Mouse (Mus musculus) embryo, embryonic 10 days (tissue): ENCODE data around the gene Rad9a.

Experiments used
- DNase-seq: peaks from one replicate; pipeline ENCODE4 v3.0.0-alpha.2; 2015; ENCODE audit warnings: low spot score

Rad9a gene

DNA sequence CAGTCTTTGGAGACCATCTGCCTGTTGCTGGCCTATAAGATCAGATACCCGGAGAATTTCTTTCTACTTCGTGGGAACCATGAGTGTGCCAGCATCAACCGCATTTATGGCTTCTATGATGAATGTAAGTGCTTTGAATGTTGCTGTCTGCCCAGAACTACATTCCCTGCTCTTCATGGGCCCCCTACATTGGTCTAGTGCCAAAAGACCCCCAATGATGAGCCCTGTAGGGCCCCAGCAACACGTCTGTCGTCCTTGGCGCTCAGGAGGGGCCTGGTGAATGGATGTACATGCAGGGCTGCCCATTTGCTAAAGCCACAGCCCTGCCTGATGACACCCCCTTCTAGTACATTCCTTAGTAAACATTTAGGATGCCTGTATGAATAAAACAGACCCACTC is 8.3 kb downstream of the Rad9a start:
- no peak for DNase-seq

DNA sequence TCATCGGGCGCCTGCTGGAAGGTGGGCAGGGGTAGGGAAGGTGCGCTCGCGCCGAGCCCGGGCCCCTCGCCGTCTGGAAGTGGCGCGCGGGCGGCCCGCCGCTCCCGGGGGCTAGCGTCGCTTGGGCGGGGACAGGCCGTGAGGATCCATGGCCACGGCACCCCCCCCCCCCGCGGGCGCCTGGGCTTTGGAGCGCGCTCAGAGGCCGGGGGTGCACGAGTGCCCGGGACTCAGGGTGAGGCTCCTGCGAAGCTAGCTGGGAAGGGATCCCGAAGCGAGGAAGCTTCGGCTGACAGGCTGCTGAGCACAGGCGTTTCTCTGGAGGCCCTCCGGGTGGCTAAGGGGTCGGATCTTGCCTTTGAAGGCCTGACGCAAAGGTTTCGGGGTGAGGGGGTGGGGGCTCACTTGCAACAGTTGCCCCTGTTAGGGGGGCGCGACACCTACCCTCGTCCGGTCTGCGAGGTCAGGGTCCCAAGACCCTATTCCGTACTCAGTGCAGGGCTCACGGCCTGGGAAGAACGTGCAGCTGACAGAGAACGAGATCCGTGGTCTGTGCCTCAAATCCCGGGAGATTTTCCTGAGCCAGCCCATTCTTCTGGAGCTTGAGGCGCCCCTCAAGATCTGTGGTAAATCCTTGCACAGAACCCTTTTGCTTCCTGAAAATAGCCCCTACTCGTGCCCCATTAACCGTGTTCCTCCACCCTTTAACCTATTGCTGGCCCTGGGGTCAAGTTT is 9.0 kb downstream of the Rad9a start:
- peak; percentile 31 for DNase-seq

DNA sequence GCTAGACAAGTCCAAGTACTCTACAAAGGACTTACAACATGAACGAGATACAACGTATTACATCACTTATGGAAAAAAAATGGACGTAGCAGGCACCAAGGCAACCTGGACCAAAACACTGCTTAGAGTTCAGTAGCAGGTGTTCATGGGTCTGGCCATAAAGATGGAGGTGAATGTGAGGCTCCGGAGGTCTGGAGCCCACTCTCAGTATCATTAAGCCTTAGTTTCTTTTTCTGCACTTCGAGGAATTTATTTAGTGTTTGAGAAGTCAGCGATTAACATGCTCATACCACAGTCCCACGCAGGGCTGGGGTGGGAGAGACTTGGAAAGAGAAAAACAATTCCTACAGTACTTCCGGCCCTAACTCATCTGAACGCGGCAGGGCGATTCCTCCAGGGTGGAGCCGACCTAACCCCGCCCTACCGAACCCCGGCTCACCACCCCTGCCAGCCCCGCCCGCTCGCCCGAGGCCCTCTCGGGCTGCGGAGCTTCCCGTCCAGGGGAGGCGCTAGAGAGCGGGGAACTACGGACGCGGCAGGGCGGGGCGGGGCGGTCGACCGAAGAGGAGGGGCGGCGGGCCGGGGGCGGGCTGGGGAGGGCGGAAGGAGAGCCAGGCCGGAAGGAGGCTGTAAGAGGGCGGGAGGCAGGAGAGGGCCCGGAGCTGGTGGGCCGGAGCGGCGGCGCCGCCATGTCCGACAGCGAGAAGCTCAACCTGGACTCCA is 9.8 kb downstream of the Rad9a start, which contains the start of gene Ppp1ca:
TSS of gene Ppp1ca (plus strand) at position 538 of the 723 bp plus-strand sequence.
- peak; percentile 93 for DNase-seq

DNA sequence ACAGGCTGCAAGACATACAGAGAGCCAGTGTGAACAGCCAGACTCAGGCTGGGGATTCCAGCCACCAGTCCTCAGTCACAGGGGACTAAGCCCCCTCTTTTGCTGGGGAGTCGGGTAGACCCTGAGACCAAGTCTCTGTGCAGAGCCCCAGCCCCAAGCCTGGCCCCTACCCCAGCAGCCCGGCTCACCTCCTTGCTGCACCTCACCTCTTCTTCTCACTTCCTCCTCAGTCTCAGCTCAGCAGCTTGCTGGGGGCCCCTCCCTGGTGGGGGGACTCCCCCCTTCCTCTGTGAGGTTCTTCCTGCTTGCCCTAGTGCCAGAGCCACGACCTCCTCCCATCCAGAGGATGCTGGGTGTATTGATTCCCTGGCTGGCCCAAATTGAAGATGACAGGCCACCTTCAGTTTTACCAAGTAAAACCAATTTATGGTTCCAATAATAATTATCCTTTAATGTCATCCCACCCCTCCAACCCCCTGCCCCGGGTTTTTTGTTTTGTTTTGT is 10.6 kb downstream of the Rad9a start, which contains the start of gene Tbc1d10c:
TSS of gene Tbc1d10c (minus strand) at position 454 of the 504 bp plus-strand sequence.
- no peak for DNase-seq

DNA sequence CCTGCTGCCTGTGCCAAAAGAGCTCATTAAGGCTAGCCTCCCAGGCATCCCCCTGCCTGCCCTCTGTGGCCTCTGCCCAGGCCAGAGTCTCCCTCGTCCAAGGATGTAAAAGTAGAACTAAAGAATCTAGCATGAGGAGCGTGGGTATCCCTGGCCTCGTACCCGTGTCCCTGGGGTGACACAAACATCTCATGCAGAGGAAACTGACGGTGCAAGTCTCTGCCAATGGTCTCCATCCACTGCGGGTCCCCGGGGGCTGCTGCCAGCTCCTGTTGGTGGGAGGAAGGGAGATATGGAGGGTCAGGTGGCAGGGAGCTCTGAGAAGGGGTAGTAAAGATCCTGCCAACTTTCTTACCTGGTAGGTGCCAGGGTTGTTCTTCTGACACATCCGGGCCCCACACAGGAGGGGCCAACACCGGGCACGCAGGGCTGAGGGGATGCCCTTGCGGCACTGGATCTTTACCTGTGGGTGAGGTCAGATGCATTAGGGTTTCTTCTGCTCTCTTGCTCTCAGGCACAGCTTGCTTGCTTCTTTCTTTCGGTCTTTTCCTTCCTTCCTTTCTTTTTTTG is 12.3 kb downstream of the Rad9a start:
- no peak for DNase-seq

DNA sequence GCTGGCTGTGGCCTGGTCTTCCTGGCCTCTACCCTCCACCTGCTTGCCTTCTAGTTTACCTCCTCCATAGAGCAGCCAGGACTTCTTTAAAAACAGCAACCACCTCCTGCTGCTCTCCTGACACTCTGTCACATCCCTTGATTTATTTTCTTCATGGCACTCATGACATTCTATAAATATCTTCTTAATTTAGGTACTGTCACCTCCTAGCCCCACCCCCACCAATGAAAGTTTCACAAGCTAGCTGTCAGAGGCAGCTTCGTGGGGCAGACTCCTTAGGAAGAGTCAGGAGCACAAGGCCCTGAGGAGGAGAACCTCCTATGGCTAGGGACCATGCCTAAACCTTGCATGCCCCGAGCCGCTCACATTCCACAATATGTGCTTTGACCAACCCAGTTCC is 14.2 kb downstream of the Rad9a start:
- DNase-seq = no peak

DNA sequence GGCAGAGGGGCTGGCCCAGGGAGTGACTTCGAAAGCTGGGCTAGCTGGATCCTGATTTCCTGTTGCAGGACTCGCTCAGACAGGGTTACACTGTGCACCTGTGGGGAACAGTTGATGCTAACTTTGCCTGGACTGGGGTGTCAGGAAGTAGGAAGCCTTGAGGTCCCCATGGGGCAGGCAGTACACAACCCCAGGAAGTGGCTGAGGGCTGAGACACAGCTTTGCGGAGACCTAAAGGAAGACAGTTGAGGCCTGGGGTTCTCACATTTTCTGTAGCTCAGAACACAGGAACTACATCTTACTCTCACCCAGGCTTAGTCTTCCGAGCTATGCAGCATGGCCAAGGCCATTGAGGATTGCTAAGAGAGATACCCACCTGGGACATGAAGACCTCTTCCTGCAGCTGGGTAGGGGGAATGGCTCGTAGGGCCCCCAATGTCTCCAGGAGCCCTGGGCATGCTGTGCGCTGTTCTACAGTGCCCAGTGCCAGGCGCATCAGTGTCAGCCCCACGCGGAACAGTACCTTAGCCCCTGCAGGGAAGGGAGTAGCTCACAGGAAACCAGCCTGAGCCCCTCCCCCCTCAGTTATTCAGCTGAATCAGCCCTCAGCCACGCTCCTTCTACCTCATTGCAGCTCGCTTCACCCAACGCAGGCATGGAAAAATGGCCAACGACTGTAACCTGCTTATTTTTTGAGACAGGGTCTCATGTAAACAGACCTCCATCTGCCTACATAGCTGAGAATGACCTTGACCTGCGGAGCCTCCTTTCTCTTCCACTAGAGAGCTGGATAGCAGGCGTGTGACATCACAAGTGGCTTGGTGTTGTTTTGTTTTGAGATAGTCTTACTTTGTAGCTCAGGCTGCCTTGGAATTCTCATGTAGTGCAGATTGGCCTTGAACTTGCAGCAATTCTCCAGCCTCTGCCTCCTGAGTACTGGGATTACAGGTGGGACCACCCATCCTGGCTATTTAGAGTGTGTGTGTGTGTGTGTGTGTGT is 16.2 kb downstream of the Rad9a start:
- DNase-seq = no peak

DNA sequence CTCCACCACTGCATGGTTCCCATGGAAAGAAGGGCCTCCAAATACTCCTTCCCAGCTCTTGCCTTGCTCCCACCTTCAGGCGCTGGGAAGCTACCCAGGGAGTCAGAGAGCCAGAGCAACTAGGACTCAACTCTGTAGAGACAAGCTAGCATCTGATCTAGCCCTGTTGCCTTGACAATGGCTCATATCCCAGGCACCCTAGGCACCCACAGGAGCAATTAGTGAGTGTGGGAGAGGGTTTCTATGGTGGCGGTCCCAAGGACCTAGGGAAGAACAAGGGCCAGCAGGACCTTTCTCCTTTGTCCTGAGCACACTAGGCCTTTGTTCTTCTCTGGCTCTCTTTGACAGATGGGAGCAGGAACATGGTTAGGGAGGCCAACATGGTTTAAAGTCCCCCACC is 17.8 kb downstream of the Rad9a start:
- no peak for DNase-seq

DNA sequence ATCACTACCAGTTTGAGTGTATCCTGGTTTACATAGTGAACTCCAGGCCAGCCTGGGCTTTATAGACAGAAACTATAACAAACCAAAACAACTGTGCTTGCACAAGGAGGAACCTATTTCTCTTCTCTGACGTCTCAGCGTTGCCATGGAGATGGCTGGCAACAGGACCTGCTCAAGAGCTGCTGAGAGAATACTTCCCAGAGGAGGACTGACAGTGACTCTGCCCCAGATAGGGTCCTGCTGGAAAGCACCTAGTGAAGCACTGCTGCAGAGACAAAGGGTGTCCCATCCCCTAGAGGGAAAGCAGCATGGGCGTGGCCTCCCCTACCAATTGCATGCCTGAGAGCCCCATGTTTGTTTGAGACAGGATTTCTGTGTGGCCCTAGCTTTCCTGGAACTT is 19.6 kb downstream of the Rad9a start:
- peak; percentile 66 for DNase-seq

DNA sequence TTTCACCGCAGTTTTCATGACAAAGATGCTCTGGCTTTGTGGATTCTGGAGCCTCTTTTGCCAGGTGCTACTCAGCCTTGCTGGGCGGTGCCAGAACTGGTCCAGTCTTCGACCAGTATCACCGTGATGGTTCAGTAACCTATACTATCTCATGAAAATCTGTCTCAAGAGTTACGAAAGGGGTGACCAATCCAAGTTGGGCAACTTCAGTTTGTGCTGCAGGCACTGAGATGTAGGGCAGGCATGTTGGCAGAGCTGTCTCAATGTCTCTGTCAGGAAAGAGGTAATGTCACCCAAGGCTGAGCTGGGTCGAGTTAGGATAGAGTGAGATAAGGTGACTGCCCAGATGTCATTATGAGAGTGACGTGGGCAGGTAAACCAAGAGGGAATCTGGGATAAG is 21.1 kb downstream of the Rad9a start:
- DNase-seq = no peak

DNA sequence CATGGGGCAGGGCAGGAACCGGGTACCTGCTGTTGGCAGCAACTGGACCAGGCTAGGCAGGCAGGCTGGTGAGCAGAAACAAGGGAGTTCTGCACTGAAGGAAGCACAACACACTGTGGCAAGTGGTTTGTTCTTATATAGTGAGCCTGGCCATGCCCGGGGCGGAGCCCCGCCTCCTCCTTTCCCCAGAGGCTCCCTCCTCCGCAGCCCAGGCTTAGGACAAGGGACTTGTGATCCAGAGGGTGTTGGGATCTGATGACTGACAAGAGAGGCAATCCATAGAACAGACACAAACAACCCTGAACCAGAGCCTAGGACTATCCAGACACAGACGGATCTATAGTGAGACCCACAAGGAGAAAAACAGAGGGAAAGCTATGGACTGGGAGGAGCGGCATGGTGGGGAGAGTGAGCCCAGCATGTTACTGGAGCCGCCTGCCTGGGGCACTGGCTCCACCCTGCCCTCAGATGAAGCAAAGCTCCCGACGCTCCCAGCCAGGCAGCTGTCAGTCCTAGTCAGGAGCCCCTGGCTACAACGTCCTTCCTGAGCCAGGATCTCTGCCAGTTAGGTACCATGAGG is 26.0 kb downstream of the Rad9a start, which contains the start of gene Carns1:
TSS of gene Carns1 (minus strand) at position 112 of the 580 bp plus-strand sequence.
- peak; percentile 33 for DNase-seq

DNA sequence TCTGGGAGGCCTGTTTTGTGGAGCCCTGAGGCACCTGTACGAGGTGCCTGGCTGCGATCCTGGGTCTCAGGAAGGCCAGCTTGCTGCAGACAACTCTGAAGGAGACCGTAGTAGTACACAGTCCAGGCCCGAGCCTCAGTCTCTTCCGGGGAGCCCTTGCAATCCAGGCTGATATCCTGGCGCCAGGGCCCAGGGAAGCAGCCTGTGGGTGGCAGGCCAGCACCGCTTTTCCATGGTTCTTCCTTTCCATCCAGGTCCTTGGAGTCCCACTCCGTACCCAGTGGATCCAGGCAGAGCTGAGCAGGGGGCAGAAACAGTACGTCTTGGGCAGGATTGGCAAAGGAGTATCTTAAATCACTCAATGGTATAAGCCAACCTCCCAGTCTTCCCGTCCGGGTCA is 28.5 kb downstream of the Rad9a start:
- no peak for DNase-seq

DNA sequence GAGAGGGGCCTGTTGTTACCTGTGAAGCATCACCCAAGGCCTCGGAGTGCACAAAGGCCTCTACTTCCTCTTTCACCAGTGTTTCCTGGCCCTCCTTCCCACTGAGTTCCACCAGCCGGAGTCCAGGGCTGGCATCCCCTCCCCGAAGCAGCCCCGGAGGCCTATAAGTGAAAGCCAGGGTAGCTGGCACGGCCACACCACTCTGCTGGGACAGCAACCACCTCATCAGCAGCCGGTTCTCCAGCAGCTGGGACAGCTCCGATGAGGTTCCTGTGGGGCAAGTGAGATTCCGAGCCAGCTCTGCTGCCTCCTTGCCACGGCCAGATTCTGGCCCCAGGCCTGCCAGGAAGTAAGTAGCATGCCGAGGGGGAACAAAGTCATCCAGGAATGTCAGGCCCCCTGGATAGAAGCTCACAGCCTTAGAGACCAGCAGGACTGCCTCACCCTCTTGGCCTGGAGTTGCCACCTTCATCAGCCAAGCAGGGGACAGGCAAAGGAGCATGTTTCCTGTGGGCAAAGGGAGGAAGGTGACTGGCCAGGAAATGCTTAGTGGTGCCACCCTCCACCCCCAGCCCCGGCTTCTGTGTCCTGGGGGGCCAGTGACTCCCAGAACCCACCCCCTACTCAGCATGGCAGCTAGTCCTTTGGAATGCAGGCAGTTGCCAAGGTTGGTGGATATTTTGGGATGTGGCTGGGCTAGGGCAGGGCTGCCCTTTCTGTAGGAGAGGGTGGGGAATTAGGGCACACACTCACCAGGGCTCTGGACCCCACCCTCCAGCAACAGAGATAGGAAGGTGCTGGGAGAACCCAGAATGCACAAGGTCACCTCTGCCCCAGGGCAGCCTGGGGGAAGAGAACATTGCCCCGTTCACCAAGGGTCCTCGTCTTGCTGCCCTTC is 29.8 kb downstream of the Rad9a start:
- no peak for DNase-seq

DNA sequence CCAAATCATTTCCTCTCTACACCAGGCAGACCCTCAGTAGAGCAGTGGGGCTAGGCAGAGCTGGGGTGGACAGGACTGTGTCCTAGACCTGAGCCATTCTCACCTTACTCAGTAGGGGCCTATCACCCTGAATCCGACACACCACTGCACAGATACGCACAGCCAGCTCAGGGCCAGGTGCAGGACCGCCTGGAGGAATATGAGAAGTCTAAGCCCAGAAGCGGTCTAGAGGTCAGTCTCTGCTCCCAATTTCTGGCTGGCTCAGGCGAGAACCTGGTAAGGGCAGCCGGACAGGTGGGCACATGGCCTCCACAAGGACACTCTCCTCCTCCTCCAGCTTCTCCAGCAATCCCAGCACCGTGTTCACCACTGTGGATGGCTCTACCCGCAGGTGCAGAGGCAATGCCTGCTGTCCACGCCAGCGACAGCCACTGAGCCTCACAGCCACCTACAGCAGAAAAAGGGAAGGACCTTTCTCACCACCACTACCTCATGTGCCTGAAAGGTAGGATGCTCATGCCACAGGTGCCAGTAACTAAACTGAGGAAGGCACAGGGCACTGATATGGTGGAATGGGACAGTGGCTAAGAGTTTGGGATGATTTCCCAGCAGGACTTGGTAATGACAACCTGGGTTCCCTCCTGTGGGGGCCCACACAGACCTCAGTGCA is 30.6 kb downstream of the Rad9a start:
- no peak for DNase-seq

DNA sequence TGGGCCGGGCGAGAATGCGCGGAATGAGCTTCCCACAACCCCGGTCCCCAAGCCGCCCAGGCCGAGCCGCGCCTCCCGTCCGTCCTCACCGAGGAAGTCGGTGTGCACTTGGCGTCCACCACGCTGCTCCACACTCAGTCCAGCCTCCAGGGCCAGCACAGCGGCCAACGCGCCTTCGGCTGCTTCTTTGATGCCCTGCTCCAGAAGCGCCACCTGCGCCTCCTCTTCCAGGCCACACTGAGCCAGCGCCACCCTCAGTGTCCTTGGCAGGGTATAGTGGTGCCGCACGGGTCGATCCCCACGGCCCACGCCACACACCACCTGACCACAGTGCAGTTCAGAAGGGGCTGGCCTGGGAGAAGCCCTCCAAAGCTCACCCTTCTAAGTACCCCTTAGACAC is 31.7 kb downstream of the Rad9a start:
- no peak for DNase-seq

DNA sequence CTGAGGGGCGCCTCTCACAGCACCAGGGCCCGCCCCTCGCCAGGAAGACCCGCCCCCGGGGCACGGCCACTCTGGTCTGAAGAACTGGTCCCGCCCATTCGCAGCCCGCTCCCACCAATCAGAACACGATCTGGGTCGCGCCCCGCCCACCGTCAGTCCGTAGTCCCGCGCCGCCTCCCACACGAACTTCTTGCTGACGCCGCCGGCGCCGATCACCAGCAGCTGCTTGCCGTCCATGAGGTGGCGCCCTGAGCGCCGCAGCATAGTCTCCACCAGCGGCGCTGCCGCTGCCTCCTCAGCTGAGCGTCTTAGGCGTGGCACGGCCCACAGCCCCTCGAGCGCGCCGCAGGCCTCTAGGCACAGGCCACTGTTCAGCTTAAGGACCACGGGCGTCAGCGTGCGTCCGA is 32.1 kb downstream of the Rad9a start:
- peak; percentile 100 for DNase-seq

DNA sequence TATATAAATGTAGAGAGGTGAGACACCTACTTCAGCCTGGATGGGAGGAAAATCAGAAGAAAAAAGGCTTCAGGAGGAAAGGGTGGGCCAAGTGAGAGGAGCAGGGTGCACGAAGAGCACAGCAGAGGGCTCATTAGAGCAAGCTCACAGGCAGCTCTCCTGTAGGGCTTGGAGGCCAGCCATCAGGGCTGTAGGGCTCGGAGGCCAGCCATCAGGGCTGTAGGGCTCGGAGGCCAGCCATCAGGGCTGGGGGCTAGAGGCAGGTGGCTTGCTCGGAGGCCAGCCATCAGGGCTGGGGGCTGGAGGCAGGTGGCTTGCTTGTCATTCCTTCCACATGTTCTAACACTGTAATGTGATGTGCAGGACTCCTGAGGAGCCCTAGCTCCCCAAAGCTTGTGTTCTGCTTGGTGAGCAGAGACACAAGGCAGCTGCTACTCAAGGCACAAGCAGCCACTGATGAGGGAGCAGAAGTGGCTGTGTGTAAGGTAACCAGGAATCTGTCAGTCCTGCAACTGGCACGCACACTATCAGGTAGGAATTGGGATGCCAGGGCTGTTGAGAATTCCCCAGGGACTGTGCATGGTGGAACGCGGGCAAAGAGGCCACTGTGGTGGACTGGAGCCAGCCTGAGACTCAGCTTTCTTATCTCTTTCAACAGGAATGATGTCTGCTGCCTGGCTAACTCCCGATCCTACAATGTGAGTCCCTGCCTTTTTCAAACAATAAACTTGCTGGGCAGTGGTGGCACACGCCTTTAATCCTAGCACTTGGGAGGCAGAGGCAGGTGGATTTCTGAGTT is 34.6 kb downstream of the Rad9a start:
- DNase-seq = no peak

DNA sequence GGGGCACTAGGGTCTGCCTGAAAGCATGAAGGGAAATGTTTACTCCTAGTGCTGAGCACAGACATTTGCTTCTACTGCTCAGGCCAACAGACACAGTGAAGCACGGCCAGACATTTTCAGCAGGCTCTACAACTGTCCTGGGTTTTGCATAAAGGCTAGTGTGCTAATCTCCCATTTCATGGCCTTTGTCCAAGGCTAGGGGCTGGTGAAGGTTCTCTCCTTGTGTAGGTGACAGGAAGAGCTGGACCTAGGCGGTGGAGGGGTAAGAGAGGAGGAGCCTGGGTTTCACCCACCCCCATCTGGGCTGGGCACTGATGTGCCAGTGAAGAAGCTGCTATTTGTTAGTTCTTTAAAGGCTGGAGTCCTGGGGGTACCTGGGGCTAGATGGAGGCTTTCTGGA is 36.7 kb downstream of the Rad9a start:
- no peak for DNase-seq

DNA sequence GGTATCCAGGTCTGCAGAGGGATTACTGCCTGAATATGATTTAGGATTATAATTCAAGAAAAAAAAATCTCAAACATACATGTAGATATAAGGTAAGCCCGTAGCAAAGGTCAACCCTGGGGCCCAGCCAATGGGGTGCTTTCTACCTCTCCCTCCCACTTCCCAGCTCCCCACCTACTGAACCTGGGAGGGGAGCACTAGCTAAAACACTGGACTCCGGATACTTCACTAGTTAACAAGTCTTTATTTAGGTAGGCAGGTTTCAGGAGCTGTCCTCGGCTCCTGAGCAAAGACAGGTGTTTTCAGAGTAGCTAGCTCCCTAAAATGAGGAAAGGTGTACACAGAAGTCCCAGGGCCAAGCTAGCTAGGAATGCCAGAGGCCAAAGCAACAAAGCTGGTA is 37.4 kb downstream of the Rad9a start:
- no peak for DNase-seq
